Mouse (Mus musculus) midbrain, embryonic 11.5 days (tissue): Measurements from ENCODE around the gene Crybb2. TPM values are rescaled to one million over a fixed set of nuclear protein-coding genes. Genes with fewer than 3 reads are reported as not detected.

Source experiments
- ATAC-seq: fragments of 200-750 bp; cut with Nextera tagmentation; 2 replicates; pipeline ENCODE4 v1.8.0; 2017; ENCODE audit warnings: moderate TSS enrichment, moderate library complexity; ENCODE audit not compliant: low FRiP score
- DNase-seq: peaks from one replicate; pipeline ENCODE4 v3.0.0; 2015; ENCODE audit warnings: low spot score; ENCODE audit errors: missing footprints
- H3K27ac ChIP-seq: fragments of 300-500 bp; sonication (generic); 2 replicates; pipeline ENCODE4 v1.5.1; 2014; ENCODE audit warnings: low read depth, low read length
- H3K27me3 ChIP-seq: fragments of 300-500 bp; sonication (generic); 2 replicates; pipeline ENCODE4 v1.6.1; 2014; ENCODE audit warnings: mild to moderate bottlenecking, low read length, moderate library complexity, mixed read lengths; ENCODE audit not compliant: control insufficient read depth, insufficient read depth
- H3K36me3 ChIP-seq: fragments of 300-500 bp; sonication (generic); 2 replicates; pipeline ENCODE4 v1.6.1; 2014; ENCODE audit warnings: mild to moderate bottlenecking, low read length, moderate library complexity, mixed read lengths; ENCODE audit not compliant: control insufficient read depth, insufficient read depth
- H3K4me1 ChIP-seq: fragments of 300-500 bp; sonication (generic); 2 replicates; pipeline ENCODE4 v1.6.1; 2014; ENCODE audit warnings: low read length; ENCODE audit not compliant: control insufficient read depth, insufficient read depth
- H3K4me2 ChIP-seq: fragments of 300-500 bp; sonication (generic); 2 replicates; pipeline ENCODE4 v1.6.1; 2014; ENCODE audit warnings: mild to moderate bottlenecking, moderate library complexity
- H3K4me3 ChIP-seq: fragments of 300-500 bp; sonication (generic); 2 replicates; pipeline ENCODE4 v1.5.1; 2014; ENCODE audit warnings: low read depth, low read length
- H3K9ac ChIP-seq: fragments of 300-500 bp; sonication (generic); 2 replicates; pipeline ENCODE4 v1.6.1; 2014; ENCODE audit warnings: low read length
- H3K9me3 ChIP-seq: fragments of 300-500 bp; sonication (generic); 2 replicates; pipeline ENCODE4 v1.6.1; 2016; ENCODE audit warnings: low read length; ENCODE audit not compliant: control insufficient read depth
- WGBS: fragments of 180-500 bp; shearing (Covaris S2); extraction: QIAGEN DNeasy Blood & Tissue Kit; methylation state at CpG from one replicate; pipeline ENCODE4 v1.1.7; 2014; 5-methylcytosine and 5-hydroxymethylcytosine counted together
- polyA plus RNA-seq: library from polyadenylated mRNA; unstranded; fragments of >200 nt; fragmentation: Nextera tagmentation; extraction: Ambion mirVana; gene quantifications from 2 replicates; pipeline ENCODE4 v1.2.1, GENCODE M21; 2014

Crybb2 gene
- polyA plus RNA-seq, 1 experiment from 2014 or later: not detected

DNA sequence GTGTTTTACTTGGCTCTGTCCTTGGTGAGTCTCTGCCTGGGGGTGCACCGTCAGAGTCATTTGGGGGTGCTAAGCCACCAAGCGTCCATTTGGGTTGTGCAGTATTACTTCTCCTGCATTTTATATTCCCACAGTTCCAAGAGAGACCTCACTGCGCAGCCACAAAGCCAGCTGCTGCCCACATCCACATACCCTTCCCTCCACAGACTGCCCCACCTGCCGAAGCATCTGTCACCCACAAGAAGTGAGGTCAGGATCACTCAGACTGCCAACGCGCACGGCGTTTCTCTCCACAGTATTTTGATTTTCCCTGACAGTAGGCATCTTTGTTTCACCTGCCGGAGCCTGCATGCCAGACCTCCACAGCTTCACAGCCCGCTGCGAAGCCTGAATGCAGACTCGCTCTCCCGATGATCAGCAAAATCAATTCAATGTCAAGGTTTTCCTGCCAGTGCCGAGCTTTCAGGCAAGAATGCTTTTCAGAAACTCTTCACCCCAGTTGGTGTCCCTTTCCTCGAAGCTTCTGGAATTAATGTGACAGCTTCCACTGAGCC is 38.6 kb downstream of the Crybb2 start:
- DNase-seq: no peak
- Histone ChIP-seq H3K4me1 (peaks cover 2% of the 10 kb centered on the region; the same call in 1 of the 2 replicates), H3K9ac (no peak overlapping the region), H3K27me3 (no peaks in the 10 kb centered on the region), H3K36me3 (no peaks in the 10 kb centered on the region), H3K27ac (no peak overlapping the region), H3K4me3 (no peak overlapping the region), H3K4me2 (no peak overlapping the region), H3K9me3 (no peaks in the 10 kb centered on the region)
- 72% methylated on average over 15 of the region's 15 CpGs for WGBS
- ATAC-seq: no peak

DNA sequence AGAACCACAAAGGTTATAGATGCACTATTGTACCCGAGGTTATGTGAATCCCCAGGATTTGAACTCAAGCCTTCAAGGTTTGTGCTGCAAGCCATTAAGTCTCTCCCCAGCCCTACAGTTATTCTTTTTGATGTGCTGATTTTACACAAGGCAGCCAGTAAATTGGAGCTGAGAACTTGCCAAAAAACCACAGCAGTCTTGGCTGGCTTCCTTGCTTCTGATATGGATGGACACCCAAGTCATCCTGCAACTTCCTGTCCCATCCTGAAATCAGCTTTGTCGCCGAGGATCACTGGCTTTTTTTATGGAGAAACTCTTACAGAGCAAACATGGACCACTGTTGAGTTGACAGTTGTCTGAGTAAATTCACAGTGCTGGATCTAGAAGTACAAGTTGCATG is 39.8 kb downstream of the Crybb2 start:
- no peak for ATAC-seq
- WGBS: 77% methylated on average over 3 of the region's 3 CpGs

DNA sequence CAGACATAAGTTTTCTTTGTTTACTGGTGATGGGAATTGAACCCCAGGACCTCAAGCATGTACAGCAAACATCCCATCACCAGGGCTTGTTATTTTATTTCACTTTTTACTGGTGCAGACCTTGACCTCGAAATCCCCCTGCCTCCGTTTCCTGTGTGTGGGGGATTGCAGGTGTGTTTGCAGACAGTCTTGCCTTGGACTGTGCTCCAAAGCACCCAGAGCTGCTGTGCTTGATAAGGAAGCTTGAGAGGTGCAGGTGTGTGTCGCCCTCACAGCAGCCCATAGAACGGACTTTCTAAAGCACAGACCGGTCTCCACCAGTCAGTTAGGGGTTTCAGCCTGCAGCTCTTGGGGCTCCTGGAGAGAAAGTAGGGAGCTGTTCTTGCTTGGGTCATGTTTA is 43.2 kb downstream of the Crybb2 start:
- H3K36me3 ChIP-seq: no peaks in the 10 kb centered on the region
- no peak overlapping the region for H3K4me2 ChIP-seq
- WGBS: 86% methylated on average over 5 of the region's 5 CpGs

More for the DNA sequence above, 39.8 kb downstream of the Crybb2 start:
- Histone ChIP-seq H3K4me2 (no peak overlapping the region), H3K36me3 (no peaks in the 10 kb centered on the region), H3K27ac (no peak overlapping the region), H3K9me3 (no peaks in the 10 kb centered on the region), H3K27me3 (no peaks in the 10 kb centered on the region), H3K9ac (no peak overlapping the region), H3K4me1 (peaks cover 2% of the 10 kb centered on the region; the same call in 1 of the 2 replicates), H3K4me3 (no peak overlapping the region)
- no peak for DNase-seq

DNA sequence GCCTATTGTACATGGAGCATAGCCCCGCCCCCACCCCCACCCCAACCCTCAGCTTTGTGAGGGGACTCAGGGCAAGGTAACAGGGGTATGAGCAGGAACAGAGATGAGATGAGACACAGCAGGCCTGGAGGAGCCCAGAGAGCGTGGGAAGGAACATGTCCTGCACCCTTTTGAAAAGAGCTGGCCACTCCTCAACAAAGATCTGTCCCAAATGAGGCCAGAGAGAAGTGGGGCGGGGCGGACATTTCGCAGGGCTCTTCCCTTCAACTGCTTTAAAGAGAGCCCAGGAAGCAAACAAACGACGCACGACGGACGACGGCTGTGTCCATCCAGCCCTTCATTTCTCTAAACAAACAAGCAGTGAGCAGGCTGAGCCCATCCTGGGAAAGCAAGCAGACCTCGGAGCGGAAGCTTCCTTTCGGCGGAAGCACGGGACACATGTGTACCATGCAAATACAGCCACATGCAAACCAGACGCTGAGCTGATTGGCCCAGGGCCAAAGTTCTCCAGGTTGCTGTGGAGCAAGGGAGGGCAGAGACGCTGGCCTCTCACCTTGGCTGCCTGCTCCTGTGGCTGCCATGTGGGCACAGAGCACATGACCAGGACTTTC is 45.7 kb downstream of the Crybb2 start:
- no peaks in the 10 kb centered on the region for H3K27me3 ChIP-seq
- 39% methylated on average over 18 of the region's 18 CpGs for whole genome bisulfite sequencing
- H3K4me1 ChIP-seq: 0 out of 2 replicates have a peak, but pooled peaks cover 8% of the 10 kb centered on the region
- H3K36me3 ChIP-seq: no peaks in the 10 kb centered on the region
- peak; percentile 90 for DNase-seq
- H3K9me3 ChIP-seq: no peaks in the 10 kb centered on the region
- H3K4me2 ChIP-seq: no peak overlapping the region
- no peak overlapping the region for H3K9ac ChIP-seq
- H3K4me3 ChIP-seq: no peak overlapping the region
- peak; percentile 75 for ATAC-seq
- no peak overlapping the region for H3K27ac ChIP-seq

More for the DNA sequence above, 43.2 kb downstream of the Crybb2 start:
- Histone ChIP-seq H3K27me3 (no peaks in the 10 kb centered on the region), H3K9me3 (no peaks in the 10 kb centered on the region), H3K4me1 (peaks cover 10% of the 10 kb centered on the region; the same call in 1 of the 2 replicates), H3K4me3 (no peak overlapping the region), H3K27ac (no peak overlapping the region), H3K9ac (no peak overlapping the region)
- ATAC-seq (no peak), DNase-seq (no peak)

DNA sequence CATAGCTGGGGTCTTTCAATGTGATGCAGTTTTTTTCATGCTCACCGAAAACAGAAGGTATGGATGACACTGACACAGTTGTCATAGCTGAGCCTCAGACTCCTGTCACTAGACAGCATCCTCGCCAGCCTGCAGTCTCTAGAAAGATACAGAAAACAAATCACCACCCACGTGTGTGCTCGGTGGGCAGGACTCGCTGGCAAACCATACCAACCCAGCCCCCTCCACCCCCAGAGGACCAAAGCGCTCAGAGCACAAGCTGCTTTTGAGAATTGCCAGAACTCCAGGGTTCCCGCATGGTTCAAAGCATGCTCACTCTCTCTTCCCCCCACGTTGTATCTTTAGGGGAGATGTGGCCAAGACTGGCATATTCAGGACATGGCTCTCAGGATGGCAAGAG is 51.7 kb downstream of the Crybb2 start:
- no peak overlapping the region for H3K9ac ChIP-seq
- no peak for DNase-seq
- peaks cover 6% of the 10 kb centered on the region; the same call in 1 of the 2 replicates for H3K27me3 ChIP-seq
- no peaks in the 10 kb centered on the region for H3K36me3 ChIP-seq
- no peak for ATAC-seq
- H3K27ac ChIP-seq: no peak overlapping the region
- 70% methylated on average over 8 of the region's 8 CpGs for WGBS
- H3K4me2 ChIP-seq: no peak overlapping the region
- no peak overlapping the region for H3K4me3 ChIP-seq
- H3K9me3 ChIP-seq: no peaks in the 10 kb centered on the region
- peaks cover 7% of the 10 kb centered on the region; the same call in 1 of the 2 replicates for H3K4me1 ChIP-seq

DNA sequence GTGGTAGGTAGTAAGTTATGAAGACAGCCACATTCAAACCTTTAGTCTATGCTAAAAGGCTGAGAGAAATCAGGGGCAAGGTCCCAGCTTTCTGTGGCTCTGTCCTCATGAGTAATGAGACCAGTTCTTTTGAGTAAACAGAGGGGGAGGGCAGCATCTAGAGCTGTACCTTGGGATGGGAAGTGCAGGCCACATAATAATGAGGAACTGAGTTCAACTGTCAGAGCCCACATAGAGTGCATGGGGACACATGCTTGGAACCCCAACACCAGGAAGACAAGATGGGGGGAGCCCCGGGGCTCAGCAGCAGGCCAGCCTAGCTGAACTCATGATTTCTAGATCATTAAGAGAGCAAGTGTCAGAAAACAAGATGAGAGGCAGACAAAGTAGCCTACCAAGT is 52.9 kb downstream of the Crybb2 start:
- Histone ChIP-seq H3K9ac (no peak overlapping the region), H3K36me3 (no peaks in the 10 kb centered on the region), H3K9me3 (no peaks in the 10 kb centered on the region), H3K4me2 (no peak overlapping the region), H3K4me1 (peaks cover 4% of the 10 kb centered on the region; the same call in 1 of the 2 replicates), H3K27me3 (peaks cover 6% of the 10 kb centered on the region; the same call in 1 of the 2 replicates), H3K27ac (no peak overlapping the region), H3K4me3 (no peak overlapping the region)
- DNase-seq (no peak), ATAC-seq (no peak)
- WGBS: 97% methylated on average over 1 of the region's 1 CpGs

DNA sequence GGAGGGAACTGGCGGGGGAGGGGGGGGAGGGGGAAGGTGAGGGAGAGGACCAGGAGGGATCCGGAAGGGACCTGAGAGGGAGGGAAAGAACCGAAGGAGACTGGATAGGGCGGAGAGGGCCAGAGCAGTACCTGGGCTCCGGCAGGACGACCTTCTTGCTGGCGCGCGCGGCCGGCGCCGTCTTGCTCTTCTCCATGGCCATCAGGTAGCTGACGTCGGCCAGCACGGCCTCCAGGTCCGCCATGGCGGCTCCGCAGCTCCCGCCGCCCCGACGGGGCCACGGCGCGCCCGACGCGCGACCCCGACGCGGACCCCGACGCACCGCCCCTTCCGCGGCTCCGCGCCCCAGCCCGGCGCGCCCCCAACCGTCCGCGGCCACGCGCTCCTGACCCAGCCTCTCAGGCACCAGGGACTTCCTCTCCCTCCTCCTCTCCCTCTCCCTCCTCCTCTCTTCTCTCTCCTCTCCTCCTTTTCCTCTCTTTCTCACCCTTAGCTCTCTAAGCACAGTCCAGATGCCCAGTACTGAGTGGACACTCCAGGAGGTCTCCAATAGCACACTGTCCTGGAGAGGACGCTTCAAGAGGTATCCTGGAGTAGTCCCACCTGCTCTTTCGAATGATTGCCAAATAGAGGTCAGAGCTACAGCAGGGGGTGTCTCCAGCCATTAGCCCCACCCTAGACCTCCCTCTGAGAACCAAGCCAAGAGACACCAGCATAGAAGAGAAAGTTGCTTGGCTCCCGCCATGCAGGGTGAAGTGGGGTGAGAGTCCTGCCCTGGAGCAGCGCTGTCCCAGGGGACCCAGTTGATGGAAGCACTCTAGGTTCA is 54.5 kb downstream of the Crybb2 start, which contains the start of gene Grk3:
Grk3 (minus strand) TSS at position 556 of the 826 bp plus-strand sequence.
- Histone ChIP-seq H3K27me3 (peaks cover 6% of the 10 kb centered on the region; the same call in 1 of the 2 replicates), H3K9ac (peak within 1 kb of the TSS; percentile 68), H3K4me3 (peak within 1 kb of the TSS; percentile 54), H3K36me3 (no peaks in the 10 kb centered on the region), H3K27ac (no peak within 1 kb of the TSS), H3K9me3 (no peaks in the 10 kb centered on the region), H3K4me2 (peak within 1 kb of the TSS; percentile 66), H3K4me1 (peaks cover 4% of the 10 kb centered on the region; the same call in 1 of the 2 replicates)
- ATAC-seq (peak; percentile 87), DNase-seq (peak; percentile 93)
- 5% methylated on average over 40 of the region's 52 CpGs for WGBS

DNA sequence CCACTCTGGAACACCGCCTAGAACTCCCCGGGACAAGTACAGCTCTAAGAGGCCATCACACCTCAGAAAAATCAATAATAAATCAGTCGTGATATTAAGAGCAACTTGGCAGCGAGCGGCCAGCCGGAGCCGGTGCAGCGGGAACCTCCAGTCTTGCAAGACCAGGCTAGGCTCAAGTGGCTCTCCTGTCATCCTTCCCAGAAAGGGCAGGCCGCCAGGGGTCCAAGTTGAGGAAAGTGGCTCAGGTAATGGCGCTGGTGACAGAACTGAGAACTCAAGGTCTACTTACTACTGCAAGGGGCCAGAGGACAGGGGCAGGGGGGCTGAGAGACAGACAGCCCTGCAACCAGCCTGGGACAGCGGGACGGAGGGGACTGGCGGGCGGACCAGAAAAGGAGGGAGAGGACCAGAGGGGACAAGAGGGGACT is 55.1 kb downstream of the Crybb2 start:
- ATAC-seq (no peak; the same call in 1 of the 2 replicates), DNase-seq (peak; percentile 91)
- Histone ChIP-seq H3K36me3 (no peaks in the 10 kb centered on the region), H3K4me3 (peak overlapping the region; percentile 54), H3K4me2 (peak overlapping the region; percentile 66), H3K4me1 (peaks cover 4% of the 10 kb centered on the region; the same call in 1 of the 2 replicates), H3K9ac (peak overlapping the region; percentile 68), H3K27me3 (peaks cover 6% of the 10 kb centered on the region; the same call in 1 of the 2 replicates), H3K27ac (no peak overlapping the region), H3K9me3 (no peaks in the 10 kb centered on the region)
- 3% methylated on average over 14 of the region's 14 CpGs for WGBS
